Comparison of ENCODE assay signal across 9 mouse cellular contexts in the genomic region with DNA sequence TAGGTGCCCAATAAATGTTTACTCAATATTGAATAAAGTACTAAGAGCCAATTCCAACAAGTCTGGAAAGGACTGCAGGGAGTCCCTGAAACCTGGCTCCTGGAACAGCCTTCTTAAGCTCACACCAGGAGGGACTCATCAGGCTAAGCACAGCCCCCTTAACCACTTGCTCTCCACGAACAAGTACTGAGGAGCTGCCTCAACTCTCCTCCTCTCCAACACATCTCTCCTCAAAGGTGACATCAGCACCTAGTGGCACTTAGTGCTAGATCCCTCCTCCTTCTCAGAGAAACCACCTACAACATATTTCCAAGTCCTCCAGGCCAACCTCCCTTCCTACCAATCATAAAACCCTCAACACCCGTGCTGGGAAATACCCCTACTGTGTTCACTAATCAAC. TPM values are rescaled to one million over a fixed set of nuclear protein-coding genes. Genes with fewer than 3 reads are reported as not detected.
DNase-seq lines count a peak whose midpoint lies in the region; ATAC-seq and TF ChIP-seq lines count a peak whose summit lies in the region.
"Had no signal": no experiment of that assay in that cellular context is flagged by ENCODE, and none has a peak within 500 bp of the region (broad histone marks: within the 10 kb centered on the region; RNA-seq: fewer than 3 reads in every experiment).

No protein-coding gene starts in this region.

- H3K9me3 ChIP-seq in kidney, postnatal 0 days (replicated peaks; ENCODE audit: low read length), result no peaks in the 10 kb centered on the region
- H3K9me3 ChIP-seq in hindbrain, embryonic 11.5 days (ENCODE audit: control insufficient read depth, low read length), result no peaks in the 10 kb centered on the region
- no peaks in the 10 kb centered on the region for H3K9me3 ChIP-seq in midbrain, embryonic 16.5 days (replicated peaks; ENCODE audit: control insufficient read depth, low read length, poor library complexity, severe bottlenecking)

- no peak overlapping the region for H3K9ac ChIP-seq in kidney, postnatal 0 days (ENCODE audit: low read depth, low read length)
- H3K9ac ChIP-seq in hindbrain, embryonic 11.5 days (ENCODE audit: low read depth, low read length), result no peak overlapping the region
- peak overlapping the region; percentile 88 for H3K9ac ChIP-seq in midbrain, embryonic 16.5 days (ENCODE audit: low read depth, low read length)

- peak overlapping the region; percentile 88 for H3K4me2 ChIP-seq in kidney, postnatal 0 days (ENCODE audit: low read length)
- H3K4me2 ChIP-seq in hindbrain, embryonic 11.5 days (replicated peaks; ENCODE audit: low read depth, low read length), result no peak overlapping the region; the same call in 1 of the 2 replicates
- H3K4me2 ChIP-seq in midbrain, embryonic 16.5 days (ENCODE audit: low read length), result peak overlapping the region; percentile 76

- no peak for DNase-seq in kidney, postnatal 0 days (ENCODE audit: low spot score)
- DNase-seq in kidney, adult 11 months, result no peak
- peak; percentile 74 to 79 for DNase-seq in cerebellum, adult 2 months
- peak; percentile 14 for DNase-seq in hindbrain, embryonic 11.5 days (ENCODE audit: low spot score)
- no peak for DNase-seq in adrenal gland, postnatal 25 days
- DNase-seq in left cerebral cortex, adult 18-20 months (ENCODE audit: low spot score in 2 of 2), result no peak
- no peak for DNase-seq in spleen, postnatal 14 days (ENCODE audit: low spot score in 2 of 2)

- TF ChIP-seq CTCF in kidney, postnatal 0 days (IDR thresholded peaks at IDR 0.05; ENCODE audit: low read depth), result no peak
- no peak for TF ChIP-seq CTCF in cerebellum, adult 2 months (IDR thresholded peaks at IDR 0.05; ENCODE audit: borderline replicate concordance, insufficient read depth, low read depth, low read length)

- H3K4me3 ChIP-seq in kidney, postnatal 0 days (replicated peaks; ENCODE audit: low read depth, low read length), result no peak overlapping the region
- peak overlapping the region; percentile 86 for H3K4me3 ChIP-seq in cerebellum, adult 2 months (replicated peaks; ENCODE audit: insufficient read depth, low read depth, low read length)
- H3K4me3 ChIP-seq in hindbrain, embryonic 11.5 days (ENCODE audit: low read depth, low read length), result no peak overlapping the region
- peak overlapping the region; percentile 67 for H3K4me3 ChIP-seq in midbrain, embryonic 16.5 days (ENCODE audit: low read depth, low read length)

- WGBS in kidney, postnatal 0 days, result 21% methylated on average over 2 of the region's 2 CpGs
- 10% methylated on average over 2 of the region's 2 CpGs for WGBS in cerebellum, adult 2 months
- WGBS in hindbrain, embryonic 11.5 days, result 6% methylated on average over 2 of the region's 2 CpGs
- WGBS in midbrain, embryonic 16.5 days, result 6% methylated on average over 2 of the region's 2 CpGs

- 0 out of 2 replicates have a peak, but pooled peaks cover 2% of the 10 kb centered on the region for H3K4me1 ChIP-seq in kidney, postnatal 0 days (replicated peaks; ENCODE audit: insufficient read depth, low read length)
- peaks cover 10% of the 10 kb centered on the region for H3K4me1 ChIP-seq in cerebellum, adult 2 months (ENCODE audit: control insufficient read depth, insufficient read depth, low read length)
- H3K4me1 ChIP-seq in hindbrain, embryonic 11.5 days (replicated peaks; ENCODE audit: control insufficient read depth, insufficient read depth, low read length), result no peaks in the 10 kb centered on the region
- H3K4me1 ChIP-seq in midbrain, embryonic 16.5 days (ENCODE audit: control insufficient read depth, insufficient read depth, low read length), result 0 out of 2 replicates have a peak, but pooled peaks cover 4% of the 10 kb centered on the region

- no peaks in the 10 kb centered on the region for H3K27me3 ChIP-seq in kidney, postnatal 0 days (ENCODE audit: insufficient read depth, low read length)
- no peaks in the 10 kb centered on the region for H3K27me3 ChIP-seq in cerebellum, adult 2 months (ENCODE audit: control insufficient read depth, insufficient read depth, low read length)
- H3K27me3 ChIP-seq in hindbrain, embryonic 11.5 days (ENCODE audit: control insufficient read depth, insufficient read depth, low read length), result no peaks in the 10 kb centered on the region
- no peaks in the 10 kb centered on the region for H3K27me3 ChIP-seq in midbrain, embryonic 16.5 days (ENCODE audit: control insufficient read depth, insufficient read depth, low read depth, low read length)

- ATAC-seq in kidney, postnatal 0 days (replicated peaks; ENCODE audit: low FRiP score, low read depth), result no peak
- ATAC-seq in hindbrain, embryonic 11.5 days (ENCODE audit: low FRiP score), result 0 out of 2 replicates have a peak, but pooled peaks have one; percentile 6
- ATAC-seq in midbrain, embryonic 16.5 days, result peak; percentile 41

- peak; percentile 72; the same call in 1 of the 2 replicates for TF ChIP-seq POLR2A in cerebellum, adult 2 months (IDR thresholded peaks at IDR 0.05; ENCODE audit: borderline replicate concordance, insufficient read depth, low read length)

- no peak overlapping the region for H3K27ac ChIP-seq in kidney, postnatal 0 days
- H3K27ac ChIP-seq in cerebellum, adult 2 months (ENCODE audit: insufficient read depth, low read length), result peak overlapping the region; percentile 94
- no peak overlapping the region for H3K27ac ChIP-seq in hindbrain, embryonic 11.5 days (ENCODE audit: low read depth, low read length)
- peak overlapping the region; percentile 81 for H3K27ac ChIP-seq in midbrain, embryonic 16.5 days (ENCODE audit: low read length)

- peaks cover 7% of the 10 kb centered on the region for H3K36me3 ChIP-seq in kidney, postnatal 0 days (ENCODE audit: insufficient read depth, low read length)
- H3K36me3 ChIP-seq in hindbrain, embryonic 11.5 days (ENCODE audit: control insufficient read depth, insufficient read depth, low read length), result peaks cover 9% of the 10 kb centered on the region; the same call in 1 of the 2 replicates
- H3K36me3 ChIP-seq in midbrain, embryonic 16.5 days (ENCODE audit: control insufficient read depth, insufficient read depth, low read length), result peaks cover 16% of the 10 kb centered on the region

RNA-seq across cellular contexts. Expression of a gene that starts 10.8 kb away (rescaled TPM):
- polyA plus RNA-seq in kidney, postnatal 0 days (2015; fragmentation: Nextera tagmentation; extraction: Ambion mirVana), result 2.0 and 2.3 TPM in 2 replicates
- polyA plus RNA-seq in cerebellum, adult 2 months (2012; rRNA removed), result 192 and 220 TPM in 2 replicates
- 1.9 and 2.1 TPM in 2 replicates for polyA plus RNA-seq in hindbrain, embryonic 11.5 days (2014; fragmentation: Nextera tagmentation; extraction: Ambion mirVana)
- 20.2 and 25.6 TPM in 2 replicates for polyA plus RNA-seq in midbrain, embryonic 16.5 days (2015; fragmentation: Nextera tagmentation; extraction: Ambion mirVana)
- total RNA-seq in adrenal gland, postnatal 25 days (2021), result 0.67 and 2.0 TPM in 2 replicates
- total RNA-seq in left cerebral cortex, adult 18-20 months (2021), result 10 to 100 TPM; 44.2 to 45.4 TPM

RNA-seq across cellular contexts. Expression of a gene that starts 18.2 kb away (rescaled TPM):
- 56.7 and 65.7 TPM in 2 replicates for polyA plus RNA-seq in kidney, postnatal 0 days (2015; fragmentation: Nextera tagmentation; extraction: Ambion mirVana)
- polyA plus RNA-seq in cerebellum, adult 2 months (2012; rRNA removed), result 66.2 and 68.4 TPM in 2 replicates
- 126 and 128 TPM in 2 replicates for polyA plus RNA-seq in hindbrain, embryonic 11.5 days (2014; fragmentation: Nextera tagmentation; extraction: Ambion mirVana)
- 155 and 159 TPM in 2 replicates for polyA plus RNA-seq in midbrain, embryonic 16.5 days (2015; fragmentation: Nextera tagmentation; extraction: Ambion mirVana)
- 47.2 and 56.3 TPM in 2 replicates for total RNA-seq in adrenal gland, postnatal 25 days (2021)
- 10 to 100 TPM; 65.6 to 69.1 TPM for total RNA-seq in left cerebral cortex, adult 18-20 months (2021)

RNA-seq across cellular contexts. Expression of a gene that starts 42.2 kb away (rescaled TPM):
- polyA plus RNA-seq in kidney, postnatal 0 days (2015; fragmentation: Nextera tagmentation; extraction: Ambion mirVana), result not detected in 2 replicates
- not detected in 2 replicates for polyA plus RNA-seq in cerebellum, adult 2 months (2012; rRNA removed)
- not detected in 2 replicates for polyA plus RNA-seq in hindbrain, embryonic 11.5 days (2014; fragmentation: Nextera tagmentation; extraction: Ambion mirVana)
- not detected in 2 replicates for polyA plus RNA-seq in midbrain, embryonic 16.5 days (2015; fragmentation: Nextera tagmentation; extraction: Ambion mirVana)
- total RNA-seq in adrenal gland, postnatal 25 days (2021), result not detected in 2 replicates
- total RNA-seq in left cerebral cortex, adult 18-20 months (2021), result not detected
- total RNA-seq: gastrocnemius, adult 18-20 months had no signal

RNA-seq across cellular contexts. Expression of a gene that starts 53.8 kb away (rescaled TPM):
- polyA plus RNA-seq in kidney, postnatal 0 days (2015; fragmentation: Nextera tagmentation; extraction: Ambion mirVana), result 0.08 TPM in 1 of 2 replicates, not detected in the other
- 0.06 TPM in 1 of 2 replicates, not detected in the other for polyA plus RNA-seq in cerebellum, adult 2 months (2012; rRNA removed)
- 5.5 and 12.2 TPM in 2 replicates for polyA plus RNA-seq in hindbrain, embryonic 11.5 days (2014; fragmentation: Nextera tagmentation; extraction: Ambion mirVana)
- 0.13 and 0.14 TPM in 2 replicates for polyA plus RNA-seq in midbrain, embryonic 16.5 days (2015; fragmentation: Nextera tagmentation; extraction: Ambion mirVana)
- total RNA-seq in adrenal gland, postnatal 25 days (2021), result not detected in 2 replicates
- total RNA-seq in left cerebral cortex, adult 18-20 months (2021), result not detected

Comparison
In these comparisons a context has a peak if more than half of its experiments do, and no peak if none do; other contexts are left out.
1. DNase-seq: peak in cerebellum, adult 2 months (2 of 2) and hindbrain, embryonic 11.5 days (single experiment); none in kidney, postnatal 0 days (single experiment), kidney, adult 11 months (single experiment), adrenal gland, postnatal 25 days (single experiment), left cerebral cortex, adult 18-20 months (0 of 2) and spleen, postnatal 14 days (0 of 2).
2. H3K27ac ChIP-seq: peak in cerebellum, adult 2 months (single experiment) and midbrain, embryonic 16.5 days (single experiment); none in kidney, postnatal 0 days (single experiment) and hindbrain, embryonic 11.5 days (single experiment).
3. H3K4me3 ChIP-seq: peak in cerebellum, adult 2 months (single experiment) and midbrain, embryonic 16.5 days (single experiment); none in kidney, postnatal 0 days (single experiment) and hindbrain, embryonic 11.5 days (single experiment).